Comparison of ENCODE assay signal across 8 mouse cellular contexts in the genomic region with DNA sequence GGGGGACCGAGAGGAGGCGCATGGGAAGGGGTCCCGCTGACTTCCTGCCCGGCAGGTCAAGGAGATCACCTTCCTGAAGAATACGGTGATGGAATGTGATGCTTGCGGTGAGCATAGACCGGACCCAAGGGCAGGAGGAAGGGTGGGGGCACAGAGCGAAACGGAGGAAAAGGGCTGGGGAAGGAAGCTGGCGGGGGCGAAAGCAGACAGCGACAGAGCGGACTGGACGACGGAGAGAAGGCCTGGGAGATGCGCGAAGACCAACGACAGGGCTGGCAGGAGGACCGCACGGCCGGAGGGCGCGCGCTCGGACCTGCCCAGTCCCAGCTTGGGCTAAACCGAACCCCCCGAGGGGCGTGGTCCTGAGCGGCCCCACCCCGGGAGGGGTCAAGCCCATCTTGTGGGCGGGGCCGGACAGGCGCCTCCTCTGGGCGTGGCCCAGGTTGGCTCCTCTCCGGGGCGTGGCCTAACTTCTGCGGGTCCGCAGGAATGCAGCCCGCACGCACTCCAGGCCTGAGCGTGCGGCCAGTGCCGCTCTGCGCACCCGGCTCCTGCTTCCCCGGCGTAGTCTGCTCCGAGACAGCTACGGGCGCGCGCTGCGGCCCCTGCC. TPM values are rescaled to one million over a fixed set of nuclear protein-coding genes. Genes with fewer than 3 reads are reported as not detected.
DNase-seq lines count a peak whose midpoint lies in the region; ATAC-seq and TF ChIP-seq lines count a peak whose summit lies in the region.

No protein-coding gene starts in this region.

- peak; percentile 39 for DNase-seq in T-cell, adult 2 months (ENCODE audit: low spot score)
- peak; percentile 87 to 89 for DNase-seq in cerebellum, adult 2 months
- peak; percentile 63 for DNase-seq in hindbrain, embryonic 10.5 days (ENCODE audit: low spot score)
- DNase-seq in limb, embryonic 14.5 days (ENCODE audit: low spot score): peak; percentile 72
- peak; percentile 56 for DNase-seq in midbrain, embryonic 14.5 days
- peak; percentile 73 for DNase-seq in splenic B cell, adult 2 months (ENCODE audit: low read depth, low spot score)
- no peak for DNase-seq in layer of hippocampus, adult 8-10 months (ENCODE audit: low spot score in 2 of 2)

- no peak for TF ChIP-seq CTCF in cerebellum, adult 2 months (IDR thresholded peaks at IDR 0.05; ENCODE audit: borderline replicate concordance, insufficient read depth, low read depth, low read length)

- peak overlapping the region; percentile 40 for H3K4me2 ChIP-seq in forebrain, embryonic 16.5 days (ENCODE audit: low read length)
- H3K4me2 ChIP-seq in limb, embryonic 14.5 days (replicated peaks; ENCODE audit: low read depth, low read length, severe bottlenecking): peak overlapping the region; percentile 49
- peak overlapping the region; percentile 45 for H3K4me2 ChIP-seq in midbrain, embryonic 14.5 days (ENCODE audit: low read length)

- H3K4me1 ChIP-seq in cerebellum, adult 2 months (ENCODE audit: control insufficient read depth, insufficient read depth, low read length): peaks cover 4% of the 10 kb centered on the region; the same call in 1 of the 2 replicates
- H3K4me1 ChIP-seq in forebrain, embryonic 16.5 days (replicated peaks; ENCODE audit: control insufficient read depth, insufficient read depth, low read length): peaks cover 13% of the 10 kb centered on the region
- peaks cover 39% of the 10 kb centered on the region for H3K4me1 ChIP-seq in hindbrain, embryonic 10.5 days (replicated peaks)
- H3K4me1 ChIP-seq in limb, embryonic 14.5 days (ENCODE audit: control insufficient read depth, insufficient read depth, low read length): peaks cover 36% of the 10 kb centered on the region
- H3K4me1 ChIP-seq in midbrain, embryonic 14.5 days (ENCODE audit: control insufficient read depth, insufficient read depth, low read length): 0 out of 2 replicates have a peak, but pooled peaks cover 7% of the 10 kb centered on the region

- H3K9ac ChIP-seq in forebrain, embryonic 16.5 days (replicated peaks; ENCODE audit: low read depth, low read length): no peak overlapping the region
- H3K9ac ChIP-seq in limb, embryonic 14.5 days (ENCODE audit: low read depth, low read length, severe bottlenecking): peak overlapping the region; percentile 18; the same call in 1 of the 2 replicates
- H3K9ac ChIP-seq in midbrain, embryonic 14.5 days (replicated peaks; ENCODE audit: low read length): no peak overlapping the region

- peaks cover 3% of the 10 kb centered on the region; the same call in 1 of the 2 replicates for H3K27me3 ChIP-seq in cerebellum, adult 2 months (ENCODE audit: control insufficient read depth, insufficient read depth, low read length)
- H3K27me3 ChIP-seq in forebrain, embryonic 16.5 days (replicated peaks; ENCODE audit: control insufficient read depth, insufficient read depth, low read length): peaks cover 78% of the 10 kb centered on the region
- H3K27me3 ChIP-seq in hindbrain, embryonic 10.5 days (ENCODE audit: insufficient read depth, poor library complexity, severe bottlenecking): peaks cover 99% of the 10 kb centered on the region
- H3K27me3 ChIP-seq in limb, embryonic 14.5 days (ENCODE audit: control insufficient read depth, insufficient read depth, low read length): peaks cover 59% of the 10 kb centered on the region
- H3K27me3 ChIP-seq in midbrain, embryonic 14.5 days (ENCODE audit: control insufficient read depth, insufficient read depth, low read length): peaks cover 79% of the 10 kb centered on the region
- H3K27me3 ChIP-seq in splenic B cell, adult 2 months (ENCODE audit: control insufficient read depth, insufficient read depth, low read length, poor library complexity, severe bottlenecking): peaks cover 2% of the 10 kb centered on the region; the same call in 1 of the 2 replicates

- H3K9me3 ChIP-seq in forebrain, embryonic 16.5 days (ENCODE audit: control insufficient read depth, low read length): no peaks in the 10 kb centered on the region
- H3K9me3 ChIP-seq in hindbrain, embryonic 10.5 days: no peaks in the 10 kb centered on the region
- H3K9me3 ChIP-seq in limb, embryonic 14.5 days (ENCODE audit: control insufficient read depth, low read length): no peaks in the 10 kb centered on the region
- H3K9me3 ChIP-seq in midbrain, embryonic 14.5 days (ENCODE audit: control insufficient read depth, low read length): no peaks in the 10 kb centered on the region

- peak overlapping the region; percentile 60 for H3K4me3 ChIP-seq in cerebellum, adult 2 months (replicated peaks; ENCODE audit: insufficient read depth, low read depth, low read length)
- H3K4me3 ChIP-seq in forebrain, embryonic 16.5 days (replicated peaks; ENCODE audit: low read length): peak overlapping the region; percentile 33
- peak overlapping the region; percentile 47 for H3K4me3 ChIP-seq in hindbrain, embryonic 10.5 days
- H3K4me3 ChIP-seq in limb, embryonic 14.5 days (replicated peaks; ENCODE audit: low read length): peak overlapping the region; percentile 38
- peak overlapping the region; percentile 29 for H3K4me3 ChIP-seq in midbrain, embryonic 14.5 days (replicated peaks; ENCODE audit: low read depth, low read length)

- H3K36me3 ChIP-seq in forebrain, embryonic 16.5 days (ENCODE audit: control insufficient read depth, insufficient read depth): no peaks in the 10 kb centered on the region
- no peaks in the 10 kb centered on the region for H3K36me3 ChIP-seq in hindbrain, embryonic 10.5 days
- H3K36me3 ChIP-seq in limb, embryonic 14.5 days (ENCODE audit: control insufficient read depth, insufficient read depth, low read length): no peaks in the 10 kb centered on the region
- no peaks in the 10 kb centered on the region for H3K36me3 ChIP-seq in midbrain, embryonic 14.5 days (ENCODE audit: control insufficient read depth, insufficient read depth, low read length)
- no peaks in the 10 kb centered on the region for H3K36me3 ChIP-seq in splenic B cell, adult 2 months (ENCODE audit: control insufficient read depth, insufficient read depth, low read length, poor library complexity, severe bottlenecking)

- TF ChIP-seq POLR2A in cerebellum, adult 2 months (IDR thresholded peaks at IDR 0.05; ENCODE audit: borderline replicate concordance, insufficient read depth, low read length): peak; percentile 54; the same call in 1 of the 2 replicates
- TF ChIP-seq POLR2A in limb, embryonic 14.5 days (IDR thresholded peaks at IDR 0.05; ENCODE audit: borderline replicate concordance, extremely low read depth, insufficient read depth, insufficient read length): no peak

- 1% methylated on average over 53 of the region's 53 CpGs for WGBS in cerebellum, adult 2 months
- under 1% methylated on average over 47 of the region's 53 CpGs for WGBS in forebrain, embryonic 16.5 days
- WGBS in hindbrain, embryonic 10.5 days: 1% methylated on average over 53 of the region's 53 CpGs
- WGBS in limb, embryonic 14.5 days: 2% methylated on average over 42 of the region's 53 CpGs
- WGBS in midbrain, embryonic 14.5 days: under 1% methylated on average over 53 of the region's 53 CpGs

- H3K27ac ChIP-seq in cerebellum, adult 2 months (ENCODE audit: insufficient read depth, low read length): peak overlapping the region; percentile 9; the same call in 1 of the 2 replicates
- H3K27ac ChIP-seq in forebrain, embryonic 16.5 days (ENCODE audit: low read length): no peak overlapping the region
- no peak overlapping the region for H3K27ac ChIP-seq in hindbrain, embryonic 10.5 days
- no peak overlapping the region for H3K27ac ChIP-seq in limb, embryonic 14.5 days (replicated peaks; ENCODE audit: low read depth, low read length)
- H3K27ac ChIP-seq in midbrain, embryonic 14.5 days (replicated peaks; ENCODE audit: low read depth, low read length): no peak overlapping the region

- peak; percentile 70 for ATAC-seq in forebrain, embryonic 16.5 days
- ATAC-seq in limb, embryonic 14.5 days (ENCODE audit: low FRiP score, low read depth): peak; percentile 66
- 0 out of 2 replicates have a peak, but pooled peaks have one; percentile 41 for ATAC-seq in midbrain, embryonic 14.5 days (ENCODE audit: low FRiP score, low TSS enrichment)

RNA-seq across cellular contexts. Expression of a gene that starts 1.1 kb away (rescaled TPM):
- polyA plus RNA-seq in cerebellum, adult 2 months (2012; rRNA removed): 2.2 and 3.1 TPM in 2 replicates
- polyA plus RNA-seq in forebrain, embryonic 16.5 days (2015; fragmentation: Nextera tagmentation; extraction: Ambion mirVana): 0.51 and 0.75 TPM in 2 replicates
- 0.27 and 0.38 TPM in 2 replicates for polyA plus RNA-seq in hindbrain, embryonic 10.5 days (2016; fragmentation: Nextera tagmentation; extraction: Ambion mirVana)
- 136 and 173 TPM in 2 replicates for polyA plus RNA-seq in limb, embryonic 14.5 days (2012; rRNA removed)
- polyA plus RNA-seq in limb, embryonic 14.5 days (2014; fragmentation: Nextera tagmentation; extraction: Ambion mirVana): 36.7 and 46.3 TPM in 2 replicates
- 0.47 TPM in 1 of 2 replicates, not detected in the other for polyA plus RNA-seq in midbrain, embryonic 14.5 days (2014; fragmentation: Nextera tagmentation; extraction: Ambion mirVana)
- 1 to 10 TPM in 1 of 4 experiments, under 1 TPM in 3; 0.31 to 1.4 (median 0.73) TPM for total RNA-seq in layer of hippocampus, adult 8-10 months (2022)

RNA-seq across cellular contexts. Expression of a gene that starts 21.3 kb away (rescaled TPM):
- polyA plus RNA-seq in cerebellum, adult 2 months (2012; rRNA removed): 37.9 and 41.3 TPM in 2 replicates
- polyA plus RNA-seq in forebrain, embryonic 16.5 days (2015; fragmentation: Nextera tagmentation; extraction: Ambion mirVana): 11.8 and 13.6 TPM in 2 replicates
- 19.0 and 25.0 TPM in 2 replicates for polyA plus RNA-seq in hindbrain, embryonic 10.5 days (2016; fragmentation: Nextera tagmentation; extraction: Ambion mirVana)
- 39.0 and 47.6 TPM in 2 replicates for polyA plus RNA-seq in limb, embryonic 14.5 days (2012; rRNA removed)
- 22.3 and 25.5 TPM in 2 replicates for polyA plus RNA-seq in limb, embryonic 14.5 days (2014; fragmentation: Nextera tagmentation; extraction: Ambion mirVana)
- 16.9 and 18.4 TPM in 2 replicates for polyA plus RNA-seq in midbrain, embryonic 14.5 days (2014; fragmentation: Nextera tagmentation; extraction: Ambion mirVana)
- total RNA-seq in layer of hippocampus, adult 8-10 months (2022): 10 to 100 TPM; 57.9 to 73.1 (median 65.4) TPM

RNA-seq across cellular contexts. Expression of a gene that starts 44.8 kb away (rescaled TPM):
- polyA plus RNA-seq in cerebellum, adult 2 months (2012; rRNA removed): 19.1 and 21.0 TPM in 2 replicates
- 3.9 and 5.8 TPM in 2 replicates for polyA plus RNA-seq in forebrain, embryonic 16.5 days (2015; fragmentation: Nextera tagmentation; extraction: Ambion mirVana)
- 2.9 and 4.3 TPM in 2 replicates for polyA plus RNA-seq in hindbrain, embryonic 10.5 days (2016; fragmentation: Nextera tagmentation; extraction: Ambion mirVana)
- 5.4 and 5.7 TPM in 2 replicates for polyA plus RNA-seq in limb, embryonic 14.5 days (2012; rRNA removed)
- 1.2 TPM in 2 replicates for polyA plus RNA-seq in limb, embryonic 14.5 days (2014; fragmentation: Nextera tagmentation; extraction: Ambion mirVana)
- polyA plus RNA-seq in midbrain, embryonic 14.5 days (2014; fragmentation: Nextera tagmentation; extraction: Ambion mirVana): not detected in 2 replicates
- 10 to 100 TPM in 2 of 4 experiments, 1 to 10 TPM in 1, not detected in 1; 4.8 to 16.4 (median 11.3) TPM for total RNA-seq in layer of hippocampus, adult 8-10 months (2022)

RNA-seq across cellular contexts. Expression of a gene that starts 58.8 kb away (rescaled TPM):
- 55.5 and 56.8 TPM in 2 replicates for polyA plus RNA-seq in cerebellum, adult 2 months (2012; rRNA removed)
- 32.7 and 35.8 TPM in 2 replicates for polyA plus RNA-seq in forebrain, embryonic 16.5 days (2015; fragmentation: Nextera tagmentation; extraction: Ambion mirVana)
- polyA plus RNA-seq in hindbrain, embryonic 10.5 days (2016; fragmentation: Nextera tagmentation; extraction: Ambion mirVana): 3.0 and 7.3 TPM in 2 replicates
- polyA plus RNA-seq in limb, embryonic 14.5 days (2012; rRNA removed): 12.4 and 22.0 TPM in 2 replicates
- polyA plus RNA-seq in limb, embryonic 14.5 days (2014; fragmentation: Nextera tagmentation; extraction: Ambion mirVana): 12.0 and 12.9 TPM in 2 replicates
- polyA plus RNA-seq in midbrain, embryonic 14.5 days (2014; fragmentation: Nextera tagmentation; extraction: Ambion mirVana): 38.8 and 42.9 TPM in 2 replicates
- 100 to 1,000 TPM in 3 of 4 experiments, 10 to 100 TPM in 1; 99.3 to 118 (median 106) TPM for total RNA-seq in layer of hippocampus, adult 8-10 months (2022)

Comparison
In these comparisons a context has a peak if more than half of its experiments do, and no peak if none do; other contexts are left out.
1. DNase-seq: peak in T-cell, adult 2 months (single experiment), cerebellum, adult 2 months (2 of 2), hindbrain, embryonic 10.5 days (single experiment), limb, embryonic 14.5 days (single experiment), midbrain, embryonic 14.5 days (single experiment) and splenic B cell, adult 2 months (single experiment); none in layer of hippocampus, adult 8-10 months (0 of 2).
2. Peak in every context shown above with its lines, with median percentiles within 50 percentile points of each other: H3K4me3 ChIP-seq, ATAC-seq and H3K4me2 ChIP-seq.